Mouse (Mus musculus): ENCODE data around the gene Ocln.

- TF ChIP-seq CTCF (IDR thresholded peaks at IDR 0.05; ENCODE audit: extremely low read depth, insufficient read length, insufficient replicate concordance, low read depth, low read length), result no peak
- TF ChIP-seq POLR2A (IDR thresholded peaks at IDR 0.05; ENCODE audit: low read depth, low read length), result no peak
Measured at GRCm38 (mm10) chr13:100524896-100525295, 27.6 kb downstream of the Ocln start.

All from small intestine, adult 2 months (tissue).